Mouse (Mus musculus): Measurements from ENCODE around the gene Lnx2. TPM values are rescaled to one million over a fixed set of nuclear protein-coding genes. Genes with fewer than 3 reads are reported as not detected.

Lnx2 gene
- polyA plus RNA-seq, 1 experiment, result 8.6 TPM

GRCm38 (mm10) chr5:147078110-147078900, 1.9 kb upstream of the Lnx2 start:
- H3K27ac ChIP-seq (ENCODE audit: insufficient read depth, low read length), result 0 out of 2 replicates have a peak overlapping the region, but pooled peaks have one; percentile 9
- H3K4me3 ChIP-seq (ENCODE audit: insufficient read depth, low read length), result peak overlapping the region; percentile 100
- TF ChIP-seq CTCF (IDR thresholded peaks at IDR 0.05; ENCODE audit: borderline replicate concordance, insufficient read depth, low read length), result no peak
- TF ChIP-seq POLR2A (IDR thresholded peaks at IDR 0.05; ENCODE audit: low read depth, low read length), result no peak
- peaks cover 6% of the 10 kb centered on the region; the same call in 1 of the 2 replicates for H3K4me1 ChIP-seq (ENCODE audit: control insufficient read depth, insufficient read depth, low read length)

GRCm38 (mm10) chr5:147077305-147078034, 1.1 kb upstream of the Lnx2 start:
- Histone ChIP-seq H3K4me3 (ENCODE audit: insufficient read depth, low read length) (peak overlapping the region; percentile 100), H3K4me1 (ENCODE audit: control insufficient read depth, insufficient read depth, low read length) (peaks cover 6% of the 10 kb centered on the region; the same call in 1 of the 2 replicates), H3K27ac (ENCODE audit: insufficient read depth, low read length) (peak overlapping the region; percentile 9; the same call in 1 of the 2 replicates)
- TF ChIP-seq POLR2A (IDR thresholded peaks at IDR 0.05; ENCODE audit: low read depth, low read length), result peak; percentile 76
- no peak for TF ChIP-seq CTCF (IDR thresholded peaks at IDR 0.05; ENCODE audit: borderline replicate concordance, insufficient read depth, low read length)

GRCm38 (mm10) chr5:147076799-147077165, 396 bp upstream of the Lnx2 start, which contains the start of gene Polr1d:
Polr1d (plus strand) TSS chr5:147077050.
- peak within 1 kb of the TSS; percentile 100 for H3K4me3 ChIP-seq (ENCODE audit: insufficient read depth, low read length)
- no peak for TF ChIP-seq POLR2A (IDR thresholded peaks at IDR 0.05; ENCODE audit: low read depth, low read length)
- TF ChIP-seq CTCF (IDR thresholded peaks at IDR 0.05; ENCODE audit: borderline replicate concordance, insufficient read depth, low read length), result no peak
- peak within 1 kb of the TSS; percentile 36 for H3K27ac ChIP-seq (ENCODE audit: insufficient read depth, low read length)

GRCm38 (mm10) chr5:147075103-147076025, 1.0 kb downstream of the Lnx2 start:
- H3K4me1 ChIP-seq (ENCODE audit: control insufficient read depth, insufficient read depth, low read length), result peaks cover 6% of the 10 kb centered on the region; the same call in 1 of the 2 replicates
- H3K27ac ChIP-seq (ENCODE audit: insufficient read depth, low read length), result peak overlapping the region; percentile 36; the same call in 1 of the 2 replicates
- H3K4me3 ChIP-seq (ENCODE audit: insufficient read depth, low read length), result peak overlapping the region; percentile 75
- TF ChIP-seq POLR2A (IDR thresholded peaks at IDR 0.05; ENCODE audit: low read depth, low read length) (no peak), CTCF (IDR thresholded peaks at IDR 0.05; ENCODE audit: borderline replicate concordance, insufficient read depth, low read length) (no peak)

More at GRCm38 (mm10) chr5:147076799-147077165, 396 bp upstream of the Lnx2 start, which contains the start of gene Polr1d:
- H3K4me1 ChIP-seq (ENCODE audit: control insufficient read depth, insufficient read depth, low read length), result peaks cover 6% of the 10 kb centered on the region; the same call in 1 of the 2 replicates

GRCm38 (mm10) chr5:147073805-147074204, 2.6 kb downstream of the Lnx2 start:
- Histone ChIP-seq H3K4me3 (ENCODE audit: insufficient read depth, low read length) (no peak overlapping the region), H3K27ac (ENCODE audit: insufficient read depth, low read length) (no peak overlapping the region), H3K4me1 (ENCODE audit: control insufficient read depth, insufficient read depth, low read length) (peaks cover 6% of the 10 kb centered on the region; the same call in 1 of the 2 replicates)
- TF ChIP-seq CTCF (IDR thresholded peaks at IDR 0.05; ENCODE audit: borderline replicate concordance, insufficient read depth, low read length) (no peak), POLR2A (IDR thresholded peaks at IDR 0.05; ENCODE audit: low read depth, low read length) (no peak)

GRCm38 (mm10) chr5:147071886-147072285, 4.5 kb downstream of the Lnx2 start:
- Histone ChIP-seq H3K27ac (ENCODE audit: insufficient read depth, low read length) (no peak overlapping the region), H3K4me3 (ENCODE audit: insufficient read depth, low read length) (no peak overlapping the region), H3K4me1 (ENCODE audit: control insufficient read depth, insufficient read depth, low read length) (peaks cover 3% of the 10 kb centered on the region; the same call in 1 of the 2 replicates)
- no peak for TF ChIP-seq CTCF (IDR thresholded peaks at IDR 0.05; ENCODE audit: borderline replicate concordance, insufficient read depth, low read length)
- TF ChIP-seq POLR2A (IDR thresholded peaks at IDR 0.05; ENCODE audit: low read depth, low read length), result no peak

GRCm38 (mm10) chr5:147070791-147071516, 5.4 kb downstream of the Lnx2 start:
- Histone ChIP-seq H3K27ac (ENCODE audit: insufficient read depth, low read length) (no peak overlapping the region), H3K4me3 (ENCODE audit: insufficient read depth, low read length) (no peak overlapping the region), H3K4me1 (ENCODE audit: control insufficient read depth, insufficient read depth, low read length) (peaks cover 3% of the 10 kb centered on the region; the same call in 1 of the 2 replicates)
- no peak for TF ChIP-seq CTCF (IDR thresholded peaks at IDR 0.05; ENCODE audit: borderline replicate concordance, insufficient read depth, low read length)
- no peak for TF ChIP-seq POLR2A (IDR thresholded peaks at IDR 0.05; ENCODE audit: low read depth, low read length)

GRCm38 (mm10) chr5:147068876-147069275, 7.5 kb downstream of the Lnx2 start:
- peaks cover 1% of the 10 kb centered on the region; the same call in 1 of the 2 replicates for H3K4me1 ChIP-seq (ENCODE audit: control insufficient read depth, insufficient read depth, low read length)
- H3K4me3 ChIP-seq (ENCODE audit: insufficient read depth, low read length), result no peak overlapping the region
- TF ChIP-seq POLR2A (IDR thresholded peaks at IDR 0.05; ENCODE audit: low read depth, low read length), result no peak
- TF ChIP-seq CTCF (IDR thresholded peaks at IDR 0.05; ENCODE audit: borderline replicate concordance, insufficient read depth, low read length), result no peak
- H3K27ac ChIP-seq (ENCODE audit: insufficient read depth, low read length), result no peak overlapping the region
